Mouse (Mus musculus) embryonic fibroblast, embryonic 13.5 days (primary cell): Measurements from ENCODE around the gene Psmd3.
"Not testable (repeated sequence)": the region's sequence is repeated elsewhere in the genome, so short reads cannot be mapped to it uniquely, and the experiment has no call there.

ENCODE experiments used
- CTCF ChIP-seq: IDR thresholded peaks from 2 replicates; pipeline ENCODE4 v1.5.1; 2011; ENCODE audit warnings: mild to moderate bottlenecking, control low read depth, low read length, moderate library complexity, borderline replicate concordance; ENCODE audit not compliant: insufficient read depth
- POLR2A ChIP-seq: IDR thresholded peaks from 2 replicates; pipeline ENCODE4 v1.6.1; 2011; ENCODE audit warnings: low read depth, mild to moderate bottlenecking, control low read depth, low read length, moderate library complexity

GRCm38 (mm10) chr11:98712009-98712408 lies 29.7 kb downstream of the Psmd3 start:
- not testable (repeated sequence) for TF ChIP-seq POLR2A, CTCF
